Mouse (Mus musculus): Measurements from ENCODE around the gene Gcgr. TPM values are rescaled to one million over a fixed set of nuclear protein-coding genes. Genes with fewer than 3 reads are reported as not detected.

Gcgr gene
- polyA plus RNA-seq, 1 experiment from 2014 or later: 5.5 TPM

DNA sequence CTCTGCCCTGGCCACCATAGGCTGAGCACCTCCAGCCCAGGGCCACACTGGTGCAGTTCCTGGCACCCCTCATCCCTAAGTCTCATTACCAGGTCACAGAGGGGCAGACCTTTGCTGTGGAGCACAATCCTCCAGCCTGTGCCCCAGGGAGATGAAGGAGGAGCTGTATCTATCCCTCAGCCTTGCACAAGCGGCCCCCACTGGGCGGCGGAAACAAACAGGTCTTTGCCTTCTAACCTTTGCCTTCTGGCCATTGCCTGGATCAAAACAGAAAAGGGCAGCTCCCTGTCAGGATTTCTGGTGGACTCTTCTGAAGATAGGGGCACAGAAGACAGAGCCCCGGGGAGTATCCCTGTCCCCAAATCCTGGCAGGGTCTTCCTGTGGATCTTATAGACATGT is 1.6 kb upstream of the Gcgr start:
- no peaks in the 10 kb centered on the region for H3K36me3 ChIP-seq (ENCODE audit: insufficient read depth, low read length)
- peaks cover 52% of the 10 kb centered on the region for H3K27me3 ChIP-seq (ENCODE audit: insufficient read depth, low read length)
- no peak overlapping the region for H3K4me3 ChIP-seq (ENCODE audit: low read length)
- H3K4me1 ChIP-seq (ENCODE audit: insufficient read depth, low read length): peaks cover 16% of the 10 kb centered on the region
- no peak overlapping the region for H3K9ac ChIP-seq (replicated peaks; ENCODE audit: low read length)
- WGBS: 68% methylated on average over 4 of the region's 4 CpGs
- no peaks in the 10 kb centered on the region for H3K9me3 ChIP-seq (ENCODE audit: low read length)
- no peak overlapping the region for H3K27ac ChIP-seq (ENCODE audit: low read length)
- H3K4me2 ChIP-seq (replicated peaks; ENCODE audit: low read depth, low read length): no peak overlapping the region
- ATAC-seq (ENCODE audit: low FRiP score, low TSS enrichment): no peak

DNA sequence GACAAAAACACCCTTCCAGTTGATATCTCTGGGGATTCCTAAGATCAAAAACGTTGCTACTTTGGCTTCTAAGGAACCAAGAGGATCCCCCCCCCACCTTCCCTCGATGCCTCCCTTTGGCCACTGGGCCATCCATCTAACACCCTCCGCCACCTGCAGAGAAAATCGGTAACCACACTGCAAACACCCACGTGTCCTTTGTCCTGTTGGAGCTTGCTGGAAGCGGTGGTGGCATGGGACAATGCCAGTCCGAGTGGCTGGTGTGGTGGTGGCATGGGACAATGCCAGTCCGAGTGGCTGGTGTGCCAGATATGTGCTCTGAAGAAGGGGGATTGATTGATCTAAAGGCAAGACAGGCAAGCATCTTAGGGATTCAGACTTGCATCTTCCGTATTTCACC is 1.1 kb downstream of the Gcgr start:
- H3K27me3 ChIP-seq (ENCODE audit: insufficient read depth, low read length): peaks cover 52% of the 10 kb centered on the region

DNA sequence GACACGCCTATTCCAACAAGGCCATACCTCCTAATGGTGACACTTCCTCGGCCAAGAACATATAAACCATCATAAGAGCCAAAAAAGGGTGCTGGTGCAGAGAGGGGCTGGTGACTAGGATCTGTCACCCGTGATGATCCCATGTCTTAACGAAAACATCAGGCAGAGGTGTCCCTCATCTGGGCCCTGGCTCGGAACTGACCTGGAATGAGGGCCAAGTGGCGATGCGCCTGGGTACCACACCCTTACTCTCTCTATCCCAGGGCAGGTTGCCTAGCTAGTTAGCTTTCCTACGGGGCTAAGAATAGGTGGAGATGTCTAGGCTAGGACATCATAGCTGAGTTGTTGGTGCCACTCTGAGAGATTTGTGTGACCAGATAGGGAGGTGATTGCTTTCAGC is 3.6 kb downstream of the Gcgr start:
- 82% methylated on average over 8 of the region's 8 CpGs for WGBS

More for the DNA sequence above, 1.1 kb downstream of the Gcgr start:
- H3K4me2 ChIP-seq (replicated peaks; ENCODE audit: low read depth, low read length): no peak overlapping the region
- ATAC-seq (ENCODE audit: low FRiP score, low TSS enrichment): no peak
- H3K4me3 ChIP-seq (ENCODE audit: low read length): no peak overlapping the region
- H3K9ac ChIP-seq (replicated peaks; ENCODE audit: low read length): no peak overlapping the region
- H3K4me1 ChIP-seq (ENCODE audit: insufficient read depth, low read length): peaks cover 16% of the 10 kb centered on the region
- 25% methylated on average over 9 of the region's 9 CpGs for WGBS
- H3K27ac ChIP-seq (ENCODE audit: low read length): no peak overlapping the region
- no peaks in the 10 kb centered on the region for H3K9me3 ChIP-seq (ENCODE audit: low read length)
- H3K36me3 ChIP-seq (ENCODE audit: insufficient read depth, low read length): no peaks in the 10 kb centered on the region

DNA sequence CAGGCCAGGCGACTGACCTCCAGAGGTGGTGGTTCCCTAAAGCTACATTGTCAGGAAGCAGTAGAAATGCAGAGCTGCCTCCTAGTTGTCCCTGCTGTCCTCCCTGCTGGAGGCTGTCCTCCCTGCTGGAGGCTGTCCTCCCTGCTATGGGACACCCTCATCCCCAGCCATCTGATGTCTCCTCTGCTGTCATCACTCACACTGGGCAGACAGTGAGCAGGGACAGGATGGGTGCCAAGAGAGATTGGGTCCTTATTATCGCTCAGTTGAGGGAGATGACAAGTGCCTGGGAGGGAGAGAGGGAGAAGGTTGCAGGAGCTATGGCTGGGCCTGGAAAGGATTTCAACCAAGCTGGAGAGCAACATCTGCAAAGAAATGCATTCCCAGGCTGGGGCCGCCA is 4.6 kb downstream of the Gcgr start:
- no peaks in the 10 kb centered on the region for H3K9me3 ChIP-seq (ENCODE audit: low read length)
- ATAC-seq (ENCODE audit: low FRiP score, low TSS enrichment): no peak

More for the DNA sequence above, 3.6 kb downstream of the Gcgr start:
- Histone ChIP-seq H3K4me3 (ENCODE audit: low read length) (no peak overlapping the region), H3K4me2 (replicated peaks; ENCODE audit: low read depth, low read length) (no peak overlapping the region), H3K9me3 (ENCODE audit: low read length) (no peaks in the 10 kb centered on the region), H3K27me3 (ENCODE audit: insufficient read depth, low read length) (peaks cover 40% of the 10 kb centered on the region), H3K36me3 (ENCODE audit: insufficient read depth, low read length) (no peaks in the 10 kb centered on the region), H3K9ac (replicated peaks; ENCODE audit: low read length) (no peak overlapping the region), H3K4me1 (ENCODE audit: insufficient read depth, low read length) (peaks cover 26% of the 10 kb centered on the region), H3K27ac (ENCODE audit: low read length) (no peak overlapping the region)
- no peak for ATAC-seq (ENCODE audit: low FRiP score, low TSS enrichment)

DNA sequence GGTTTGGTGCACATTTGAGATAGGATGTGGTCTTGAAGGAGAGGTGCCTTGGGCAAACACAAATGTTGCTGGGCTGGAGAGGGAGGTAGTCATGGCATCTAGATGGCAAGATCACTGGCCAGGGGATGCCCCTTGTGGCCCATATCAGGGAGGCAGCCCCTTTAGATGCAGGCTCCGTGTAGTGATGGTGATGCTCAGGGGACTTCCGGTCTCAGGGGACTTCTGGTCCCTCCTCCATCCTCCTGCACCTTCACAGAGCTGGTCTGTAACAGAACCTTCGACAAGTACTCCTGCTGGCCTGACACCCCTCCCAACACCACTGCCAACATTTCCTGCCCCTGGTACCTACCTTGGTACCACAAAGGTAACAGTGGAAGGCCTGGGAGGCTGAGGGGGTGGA is 5.3 kb downstream of the Gcgr start:
- WGBS: 79% methylated on average over 3 of the region's 3 CpGs
- no peak overlapping the region for H3K27ac ChIP-seq (ENCODE audit: low read length)
- no peak for ATAC-seq (ENCODE audit: low FRiP score, low TSS enrichment)

More for the DNA sequence above, 4.6 kb downstream of the Gcgr start:
- Histone ChIP-seq H3K4me2 (replicated peaks; ENCODE audit: low read depth, low read length) (no peak overlapping the region), H3K9ac (replicated peaks; ENCODE audit: low read length) (no peak overlapping the region), H3K4me1 (ENCODE audit: insufficient read depth, low read length) (peaks cover 37% of the 10 kb centered on the region), H3K4me3 (ENCODE audit: low read length) (no peak overlapping the region), H3K27me3 (ENCODE audit: insufficient read depth, low read length) (peaks cover 29% of the 10 kb centered on the region), H3K36me3 (ENCODE audit: insufficient read depth, low read length) (no peaks in the 10 kb centered on the region), H3K27ac (ENCODE audit: low read length) (no peak overlapping the region)
- 74% methylated on average over 3 of the region's 3 CpGs for WGBS

DNA sequence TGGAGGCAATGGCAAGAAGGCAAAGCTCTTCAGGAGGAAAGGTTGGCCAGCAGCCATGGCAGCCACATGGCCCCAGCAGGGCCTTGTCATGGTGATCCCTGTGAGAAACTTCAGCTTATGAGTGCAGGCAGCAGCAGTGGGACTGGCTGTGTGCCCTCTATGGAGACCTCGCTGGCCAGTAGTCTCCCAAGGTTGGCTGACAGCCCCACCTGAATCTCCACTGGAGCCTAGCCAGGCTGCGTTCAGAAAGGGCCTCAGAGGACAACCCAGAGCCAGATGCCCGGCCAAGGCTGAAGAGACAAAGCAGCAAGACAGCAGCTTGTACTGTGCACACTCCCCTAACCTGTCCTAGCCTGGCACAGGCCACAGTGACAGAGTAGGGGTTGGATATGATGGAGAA is 8.0 kb downstream of the Gcgr start:
- peaks cover 27% of the 10 kb centered on the region for H3K4me1 ChIP-seq (ENCODE audit: insufficient read depth, low read length)
- 45% methylated on average over 3 of the region's 3 CpGs for WGBS
- H3K36me3 ChIP-seq (ENCODE audit: insufficient read depth, low read length): peaks cover 14% of the 10 kb centered on the region
- H3K4me3 ChIP-seq (ENCODE audit: low read length): no peak overlapping the region
- H3K4me2 ChIP-seq (replicated peaks; ENCODE audit: low read depth, low read length): no peak overlapping the region
- no peaks in the 10 kb centered on the region for H3K9me3 ChIP-seq (ENCODE audit: low read length)
- H3K9ac ChIP-seq (replicated peaks; ENCODE audit: low read length): peak overlapping the region; percentile 38
- peak overlapping the region; percentile 90 for H3K27ac ChIP-seq (ENCODE audit: low read length)
- no peaks in the 10 kb centered on the region for H3K27me3 ChIP-seq (ENCODE audit: insufficient read depth, low read length)
- no peak for ATAC-seq (ENCODE audit: low FRiP score, low TSS enrichment)

More for the DNA sequence above, 5.3 kb downstream of the Gcgr start:
- H3K4me2 ChIP-seq (replicated peaks; ENCODE audit: low read depth, low read length): no peak overlapping the region
- H3K4me1 ChIP-seq (ENCODE audit: insufficient read depth, low read length): peaks cover 36% of the 10 kb centered on the region
- H3K4me3 ChIP-seq (ENCODE audit: low read length): no peak overlapping the region
- H3K9ac ChIP-seq (replicated peaks; ENCODE audit: low read length): no peak overlapping the region
- no peaks in the 10 kb centered on the region for H3K36me3 ChIP-seq (ENCODE audit: insufficient read depth, low read length)
- H3K9me3 ChIP-seq (ENCODE audit: low read length): no peaks in the 10 kb centered on the region
- H3K27me3 ChIP-seq (ENCODE audit: insufficient read depth, low read length): peaks cover 25% of the 10 kb centered on the region

DNA sequence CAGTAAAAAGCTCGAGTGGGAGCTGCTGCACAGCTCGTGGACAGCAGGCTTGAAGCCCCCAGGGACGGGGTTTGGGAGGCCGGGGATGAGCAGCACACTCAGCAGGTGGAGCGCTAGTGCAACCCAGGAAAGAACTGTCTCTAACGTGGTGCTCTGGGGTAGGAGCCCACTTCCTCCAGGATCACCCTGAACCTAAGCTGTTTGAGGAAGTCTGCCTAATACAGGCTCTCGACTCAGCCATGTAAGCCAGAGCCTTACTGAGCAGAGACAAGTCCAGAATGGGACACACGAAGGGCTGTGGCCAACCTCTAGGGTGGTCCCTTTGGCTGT is 8.4 kb downstream of the Gcgr start:
- peaks cover 27% of the 10 kb centered on the region for H3K4me1 ChIP-seq (ENCODE audit: insufficient read depth, low read length)
- no peak for ATAC-seq (ENCODE audit: low FRiP score, low TSS enrichment)
- H3K27me3 ChIP-seq (ENCODE audit: insufficient read depth, low read length): no peaks in the 10 kb centered on the region
- no peak overlapping the region for H3K4me2 ChIP-seq (replicated peaks; ENCODE audit: low read depth, low read length)
- H3K36me3 ChIP-seq (ENCODE audit: insufficient read depth, low read length): peaks cover 19% of the 10 kb centered on the region
- peak overlapping the region; percentile 38 for H3K9ac ChIP-seq (replicated peaks; ENCODE audit: low read length)
- WGBS: 40% methylated on average over 8 of the region's 8 CpGs
- no peaks in the 10 kb centered on the region for H3K9me3 ChIP-seq (ENCODE audit: low read length)
- H3K4me3 ChIP-seq (ENCODE audit: low read length): no peak overlapping the region
- H3K27ac ChIP-seq (ENCODE audit: low read length): peak overlapping the region; percentile 90

DNA sequence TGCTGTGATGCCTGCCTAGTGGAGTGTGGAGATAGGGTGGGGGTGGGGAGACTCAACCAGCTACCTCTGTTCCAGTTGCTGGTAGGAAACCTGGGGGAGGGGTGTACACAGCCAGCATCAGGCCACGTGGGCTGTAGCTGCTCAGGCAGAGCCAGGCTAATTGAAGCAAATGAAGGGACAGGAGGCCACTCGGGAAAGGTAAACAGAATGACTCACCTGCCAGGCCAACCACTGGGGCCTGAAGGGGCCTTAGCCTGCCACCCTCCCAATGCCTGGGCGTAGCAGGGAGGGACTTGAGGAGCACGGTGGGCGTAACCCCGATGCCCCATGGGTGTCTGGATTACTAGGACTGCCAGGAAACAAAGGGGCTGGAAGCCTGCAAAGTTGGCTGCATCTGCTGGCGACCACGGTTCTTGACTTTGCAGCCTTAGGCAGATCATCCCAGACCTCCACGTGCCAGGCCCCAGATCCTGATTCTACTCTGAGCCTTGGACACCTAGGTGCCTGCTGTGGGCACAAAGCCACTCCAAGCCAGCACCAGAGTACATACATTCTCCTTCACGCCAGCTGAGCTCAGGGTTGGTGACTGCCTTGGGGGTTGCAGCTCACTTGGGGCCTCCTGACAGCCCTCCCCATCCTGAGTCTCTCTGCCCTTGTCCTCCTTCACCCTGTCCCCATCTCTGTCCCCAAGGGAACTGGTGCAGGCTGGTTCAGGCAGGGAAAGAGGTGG is 9.0 kb downstream of the Gcgr start:
- WGBS: 11% methylated on average over 10 of the region's 10 CpGs
- H3K9me3 ChIP-seq (ENCODE audit: low read length): no peaks in the 10 kb centered on the region
- H3K27me3 ChIP-seq (ENCODE audit: insufficient read depth, low read length): no peaks in the 10 kb centered on the region
- H3K4me1 ChIP-seq (ENCODE audit: insufficient read depth, low read length): peaks cover 27% of the 10 kb centered on the region
- peak overlapping the region; percentile 90 for H3K27ac ChIP-seq (ENCODE audit: low read length)
- peak; percentile 93 for ATAC-seq (ENCODE audit: low FRiP score, low TSS enrichment)
- peak overlapping the region; percentile 63 for H3K9ac ChIP-seq (replicated peaks; ENCODE audit: low read length)
- peaks cover 24% of the 10 kb centered on the region for H3K36me3 ChIP-seq (ENCODE audit: insufficient read depth, low read length)
- H3K4me3 ChIP-seq (ENCODE audit: low read length): no peak overlapping the region
- peak overlapping the region; percentile 33; the same call in 1 of the 2 replicates for H3K4me2 ChIP-seq (replicated peaks; ENCODE audit: low read depth, low read length)

DNA sequence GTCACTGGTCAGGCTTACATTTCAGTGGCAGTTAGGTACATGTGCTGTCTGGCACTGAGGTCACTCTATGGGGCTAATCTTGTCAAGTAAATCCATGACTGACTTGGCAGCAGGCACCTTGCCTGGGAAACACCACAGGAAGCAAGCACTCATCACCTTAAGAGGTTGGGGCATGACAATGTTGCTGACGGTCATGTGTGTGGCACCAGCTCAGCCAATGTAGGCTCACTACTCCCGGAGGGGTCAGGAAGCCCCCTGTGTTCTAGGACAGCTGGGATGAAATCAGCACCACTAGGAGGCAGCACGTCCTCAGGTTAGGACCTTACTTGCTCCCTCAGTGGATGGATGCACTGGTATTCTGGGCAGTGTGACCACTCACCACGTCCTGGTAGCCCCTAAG is 11.4 kb downstream of the Gcgr start:
- Histone ChIP-seq H3K27ac (ENCODE audit: low read length) (no peak overlapping the region), H3K4me1 (ENCODE audit: insufficient read depth, low read length) (peaks cover 40% of the 10 kb centered on the region), H3K36me3 (ENCODE audit: insufficient read depth, low read length) (peaks cover 30% of the 10 kb centered on the region), H3K4me3 (ENCODE audit: low read length) (no peak overlapping the region), H3K9ac (replicated peaks; ENCODE audit: low read length) (no peak overlapping the region), H3K27me3 (ENCODE audit: insufficient read depth, low read length) (no peaks in the 10 kb centered on the region), H3K9me3 (ENCODE audit: low read length) (no peaks in the 10 kb centered on the region), H3K4me2 (replicated peaks; ENCODE audit: low read depth, low read length) (no peak overlapping the region)
- 48% methylated on average over 4 of the region's 4 CpGs for WGBS
- ATAC-seq (ENCODE audit: low FRiP score, low TSS enrichment): no peak

DNA sequence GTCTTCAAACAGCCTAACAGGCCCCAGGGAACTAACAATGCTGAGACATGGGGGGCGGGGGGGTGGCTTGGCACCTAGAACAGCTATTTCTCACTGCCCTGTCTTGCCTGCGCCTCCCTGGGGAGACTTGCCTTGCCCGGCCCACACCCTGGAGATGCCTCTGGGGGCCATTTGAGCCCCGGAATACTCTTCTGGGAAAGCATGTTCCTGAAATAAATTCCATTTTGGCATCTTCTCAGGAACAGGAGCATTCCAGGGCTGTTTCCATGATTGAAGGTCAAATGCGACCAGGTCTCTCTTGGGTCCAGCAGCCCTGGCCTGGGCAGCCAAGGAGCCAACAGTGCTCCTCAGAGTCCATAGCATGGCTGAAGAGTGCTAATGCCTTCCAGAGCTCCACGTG is 11.9 kb downstream of the Gcgr start:
- no peak for ATAC-seq (ENCODE audit: low FRiP score, low TSS enrichment)
- Histone ChIP-seq H3K9me3 (ENCODE audit: low read length) (no peaks in the 10 kb centered on the region), H3K4me3 (ENCODE audit: low read length) (no peak overlapping the region), H3K27me3 (ENCODE audit: insufficient read depth, low read length) (no peaks in the 10 kb centered on the region), H3K4me2 (replicated peaks; ENCODE audit: low read depth, low read length) (no peak overlapping the region), H3K4me1 (ENCODE audit: insufficient read depth, low read length) (peaks cover 40% of the 10 kb centered on the region), H3K9ac (replicated peaks; ENCODE audit: low read length) (no peak overlapping the region), H3K27ac (ENCODE audit: low read length) (no peak overlapping the region), H3K36me3 (ENCODE audit: insufficient read depth, low read length) (peaks cover 30% of the 10 kb centered on the region)
- 83% methylated on average over 6 of the region's 6 CpGs for WGBS

Data from kidney, embryonic 16.5 days (tissue).